Mouse (Mus musculus): Measurements from ENCODE around the gene Gbx1. TPM values are rescaled to one million over a fixed set of nuclear protein-coding genes. Genes with fewer than 3 reads are reported as not detected.

The Gbx1 gene
- polyA plus RNA-seq, 1 experiment from 2014 or later: 0.02 TPM

DNA sequence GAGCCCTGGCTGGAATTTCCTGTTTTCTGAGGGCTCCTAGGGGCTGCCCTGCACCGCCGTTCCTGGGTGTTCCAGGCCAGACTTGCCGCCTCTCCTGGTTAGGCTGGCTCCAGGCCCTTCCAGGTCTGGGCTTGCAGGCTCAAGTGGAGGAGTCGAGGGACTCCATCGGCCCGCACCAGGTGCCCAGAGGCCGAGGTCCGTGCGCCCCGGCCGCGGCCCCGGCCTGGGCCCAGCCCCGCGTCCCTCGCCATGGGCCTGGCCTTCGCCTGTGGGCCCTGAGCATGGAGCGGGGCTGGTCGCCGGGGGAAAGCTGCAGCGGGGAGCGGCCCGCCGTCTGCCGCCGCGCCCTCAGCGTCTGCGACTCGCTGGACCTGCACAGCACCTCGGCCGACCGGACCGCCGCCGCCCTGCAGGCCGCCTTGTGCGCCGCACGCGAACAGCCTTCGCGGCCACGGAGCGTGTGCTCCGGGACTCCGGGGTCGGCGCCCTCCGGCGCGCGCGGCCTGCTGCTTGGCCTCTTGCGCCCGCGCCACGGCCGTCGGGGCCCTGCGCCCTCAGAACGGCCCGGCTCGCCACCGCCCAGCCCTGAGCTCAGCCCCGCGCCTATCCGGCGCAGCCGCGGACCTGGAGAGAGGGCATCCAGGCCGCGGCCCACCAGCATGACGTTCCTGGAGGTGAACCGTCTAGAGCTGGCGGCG lies 52.8 kb downstream of the Gbx1 start:
- H3K9ac ChIP-seq (ENCODE audit: low read length): peak overlapping the region; percentile 72
- peak overlapping the region; percentile 53 for H3K4me3 ChIP-seq (ENCODE audit: low read depth, low read length)
- peaks cover 22% of the 10 kb centered on the region for H3K36me3 ChIP-seq (ENCODE audit: control insufficient read depth, insufficient read depth, low read length)
- no peaks in the 10 kb centered on the region for H3K27me3 ChIP-seq (ENCODE audit: control insufficient read depth, insufficient read depth, low read length)
- H3K4me2 ChIP-seq (replicated peaks; ENCODE audit: low read depth): peak overlapping the region; percentile 70
- no peaks in the 10 kb centered on the region for H3K9me3 ChIP-seq (ENCODE audit: control insufficient read depth, low read length)
- ATAC-seq (ENCODE audit: low FRiP score, low TSS enrichment) (peak; percentile 31), DNase-seq (ENCODE audit: low spot score) (peak; percentile 69)
- TF ChIP-seq EP300 (optimal IDR thresholded peaks at IDR 0.05) (no peak), CTCF (IDR thresholded peaks at IDR 0.05; ENCODE audit: low read depth) (no peak)
- H3K4me1 ChIP-seq (replicated peaks; ENCODE audit: control insufficient read depth, insufficient read depth): 0 out of 2 replicates have a peak, but pooled peaks cover 3% of the 10 kb centered on the region
- H3K27ac ChIP-seq (replicated peaks): peak overlapping the region; percentile 86
- WGBS: 19% methylated on average over 70 of the region's 77 CpGs

DNA sequence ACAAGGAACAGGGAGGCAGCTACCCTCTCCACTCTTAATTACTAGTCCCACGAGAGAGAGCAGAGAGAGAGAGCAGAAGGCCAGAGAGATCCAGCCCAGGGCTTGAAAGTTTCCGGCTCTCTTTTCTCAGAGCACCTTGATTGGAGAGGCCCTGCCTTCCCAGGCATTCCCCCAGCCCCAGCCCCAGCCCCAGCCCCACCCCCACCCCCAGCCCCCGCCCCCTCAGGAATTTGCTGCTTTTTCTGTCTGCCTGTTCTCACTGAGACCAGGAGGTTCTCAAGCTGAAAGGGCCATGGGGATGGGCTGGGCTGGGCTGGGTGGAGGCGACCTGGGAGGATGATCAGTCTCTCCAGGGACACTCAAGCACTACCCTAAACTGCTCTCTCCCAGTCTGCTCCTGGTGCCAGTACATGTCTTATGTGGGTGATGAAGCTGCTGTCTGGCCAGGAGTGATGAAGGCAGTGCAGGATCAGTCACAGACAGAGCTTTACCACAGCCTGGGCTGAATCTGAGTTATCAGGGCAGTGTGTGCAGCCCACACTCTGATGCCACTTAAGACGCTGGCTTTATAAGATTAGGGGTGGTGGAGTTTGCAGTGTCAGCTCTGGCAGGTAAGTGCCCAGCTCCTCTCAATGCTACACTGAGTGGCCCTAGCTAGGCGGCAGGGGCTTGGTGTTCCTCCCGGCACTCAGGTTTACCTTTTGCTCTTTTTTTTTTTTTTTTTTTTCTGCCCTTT lies 54.0 kb downstream of the Gbx1 start:
- DNase-seq (ENCODE audit: low spot score): no peak
- peak overlapping the region; percentile 58 for H3K27ac ChIP-seq (replicated peaks)
- H3K36me3 ChIP-seq (ENCODE audit: control insufficient read depth, insufficient read depth, low read length): peaks cover 12% of the 10 kb centered on the region
- H3K9ac ChIP-seq (ENCODE audit: low read length): no peak overlapping the region
- WGBS: 49% methylated on average over 6 of the region's 7 CpGs
- no peaks in the 10 kb centered on the region for H3K9me3 ChIP-seq (ENCODE audit: control insufficient read depth, low read length)
- 0 out of 2 replicates have a peak, but pooled peaks cover 3% of the 10 kb centered on the region for H3K4me1 ChIP-seq (replicated peaks; ENCODE audit: control insufficient read depth, insufficient read depth)
- ATAC-seq (ENCODE audit: low FRiP score, low TSS enrichment): no peak
- no peaks in the 10 kb centered on the region for H3K27me3 ChIP-seq (ENCODE audit: control insufficient read depth, insufficient read depth, low read length)
- H3K4me2 ChIP-seq (replicated peaks; ENCODE audit: low read depth): no peak overlapping the region; the same call in 1 of the 2 replicates
- no peak for TF ChIP-seq CTCF (IDR thresholded peaks at IDR 0.05; ENCODE audit: low read depth)
- TF ChIP-seq EP300 (optimal IDR thresholded peaks at IDR 0.05): no peak
- no peak overlapping the region for H3K4me3 ChIP-seq (ENCODE audit: low read depth, low read length)

GRCm38 (mm10) chr5:24470600-24470999 lies 56.4 kb downstream of the Gbx1 start:
- H3K9ac ChIP-seq (ENCODE audit: low read length): no peak overlapping the region
- H3K4me1 ChIP-seq (replicated peaks; ENCODE audit: control insufficient read depth, insufficient read depth): 0 out of 2 replicates have a peak, but pooled peaks cover 3% of the 10 kb centered on the region
- H3K36me3 ChIP-seq (ENCODE audit: control insufficient read depth, insufficient read depth, low read length): no peaks in the 10 kb centered on the region
- 9% methylated on average over 5 of the region's 5 CpGs for WGBS
- no peaks in the 10 kb centered on the region for H3K9me3 ChIP-seq (ENCODE audit: control insufficient read depth, low read length)
- DNase-seq (ENCODE audit: low spot score) (peak; percentile 86), ATAC-seq (ENCODE audit: low FRiP score, low TSS enrichment) (peak; percentile 48; the same call in 1 of the 2 replicates)
- no peaks in the 10 kb centered on the region for H3K27me3 ChIP-seq (ENCODE audit: control insufficient read depth, insufficient read depth, low read length)
- H3K27ac ChIP-seq (replicated peaks): no peak overlapping the region
- H3K4me3 ChIP-seq (ENCODE audit: low read depth, low read length): no peak overlapping the region
- H3K4me2 ChIP-seq (replicated peaks; ENCODE audit: low read depth): no peak overlapping the region
- TF ChIP-seq EP300 (optimal IDR thresholded peaks at IDR 0.05): no peak
- TF ChIP-seq CTCF (IDR thresholded peaks at IDR 0.05; ENCODE audit: low read depth): peak; percentile 99

DNA sequence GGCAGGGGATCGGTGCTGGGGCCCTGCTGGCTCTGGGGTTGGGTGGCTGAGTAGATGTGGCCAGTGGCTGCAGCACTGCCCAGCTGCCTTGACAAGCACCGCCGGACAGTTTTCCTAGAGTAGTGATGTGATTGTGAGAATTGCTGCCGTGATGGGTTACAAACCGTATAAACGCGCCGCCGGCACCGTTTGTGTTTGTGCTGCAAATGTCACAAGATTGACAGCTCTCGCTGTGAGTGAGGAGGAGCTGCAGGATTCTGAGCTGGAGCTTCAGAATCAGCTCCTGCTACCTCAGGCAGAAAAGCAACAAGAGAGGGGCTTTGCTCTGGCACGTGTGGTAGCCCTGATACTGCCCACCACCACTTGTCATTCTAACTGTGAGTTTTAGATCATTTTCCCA lies 60.2 kb downstream of the Gbx1 start:
- Histone ChIP-seq H3K27me3 (ENCODE audit: control insufficient read depth, insufficient read depth, low read length) (no peaks in the 10 kb centered on the region), H3K4me2 (replicated peaks; ENCODE audit: low read depth) (no peak overlapping the region), H3K4me3 (ENCODE audit: low read depth, low read length) (no peak overlapping the region), H3K9me3 (ENCODE audit: control insufficient read depth, low read length) (no peaks in the 10 kb centered on the region), H3K9ac (ENCODE audit: low read length) (no peak overlapping the region), H3K27ac (replicated peaks) (no peak overlapping the region), H3K4me1 (replicated peaks; ENCODE audit: control insufficient read depth, insufficient read depth) (no peaks in the 10 kb centered on the region), H3K36me3 (ENCODE audit: control insufficient read depth, insufficient read depth, low read length) (no peaks in the 10 kb centered on the region)
- TF ChIP-seq EP300 (optimal IDR thresholded peaks at IDR 0.05) (no peak), CTCF (IDR thresholded peaks at IDR 0.05; ENCODE audit: low read depth) (no peak)
- DNase-seq (ENCODE audit: low spot score) (no peak), ATAC-seq (ENCODE audit: low FRiP score, low TSS enrichment) (no peak)
- 63% methylated on average over 12 of the region's 12 CpGs for WGBS

DNA sequence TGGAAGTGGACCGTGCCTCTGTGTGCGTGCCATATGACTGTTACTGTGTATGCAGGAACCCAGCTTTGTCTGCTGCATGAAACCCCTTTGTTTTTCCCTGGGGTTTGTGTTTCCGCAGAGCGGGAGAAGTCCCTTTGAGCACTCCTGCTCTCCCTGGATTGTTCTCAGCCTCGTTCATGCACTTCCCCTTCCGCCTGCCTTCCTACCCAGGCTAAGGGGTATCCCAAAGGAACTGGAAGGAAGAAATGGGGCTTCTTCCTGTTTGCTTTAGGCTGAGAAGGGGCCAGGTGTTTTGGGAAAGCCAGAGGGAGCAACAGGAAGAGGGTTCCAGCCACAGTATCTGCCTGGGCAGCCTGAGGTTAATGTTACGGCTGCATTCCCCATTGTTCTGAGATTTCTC lies 71.4 kb downstream of the Gbx1 start:
- no peak overlapping the region for H3K4me3 ChIP-seq (ENCODE audit: low read depth, low read length)
- WGBS: 58% methylated on average over 7 of the region's 7 CpGs
- no peaks in the 10 kb centered on the region for H3K27me3 ChIP-seq (ENCODE audit: control insufficient read depth, insufficient read depth, low read length)
- H3K36me3 ChIP-seq (ENCODE audit: control insufficient read depth, insufficient read depth, low read length): no peaks in the 10 kb centered on the region
- no peak overlapping the region for H3K4me2 ChIP-seq (replicated peaks; ENCODE audit: low read depth)
- ATAC-seq (ENCODE audit: low FRiP score, low TSS enrichment) (no peak), DNase-seq (ENCODE audit: low spot score) (no peak)
- H3K9me3 ChIP-seq (ENCODE audit: control insufficient read depth, low read length): no peaks in the 10 kb centered on the region
- no peak overlapping the region for H3K27ac ChIP-seq (replicated peaks)
- TF ChIP-seq CTCF (IDR thresholded peaks at IDR 0.05; ENCODE audit: low read depth) (no peak), EP300 (optimal IDR thresholded peaks at IDR 0.05) (no peak)
- no peak overlapping the region for H3K9ac ChIP-seq (ENCODE audit: low read length)
- H3K4me1 ChIP-seq (replicated peaks; ENCODE audit: control insufficient read depth, insufficient read depth): no peaks in the 10 kb centered on the region; the same call in 1 of the 2 replicates

DNA sequence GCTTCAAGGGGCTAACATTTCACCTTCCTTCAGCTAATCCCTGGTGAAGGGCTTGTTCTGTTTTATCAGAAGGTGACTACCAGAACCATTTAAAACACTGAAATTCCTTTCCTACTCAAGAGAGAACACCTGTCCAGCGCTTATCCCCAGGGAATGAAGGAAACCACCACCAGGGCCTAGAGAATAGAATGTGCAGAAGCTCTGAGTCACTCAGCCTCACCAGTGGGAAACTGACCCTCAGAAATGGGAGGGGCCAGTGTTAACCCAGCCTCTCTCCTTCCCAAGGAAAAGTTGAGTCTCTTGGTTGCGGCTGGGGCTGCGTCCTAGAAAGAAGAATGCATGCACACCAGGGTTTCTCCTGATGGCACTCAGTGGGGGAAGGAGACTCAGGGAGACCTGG lies 71.9 kb downstream of the Gbx1 start:
- no peak for DNase-seq (ENCODE audit: low spot score)
- no peaks in the 10 kb centered on the region for H3K27me3 ChIP-seq (ENCODE audit: control insufficient read depth, insufficient read depth, low read length)
- no peaks in the 10 kb centered on the region; the same call in 1 of the 2 replicates for H3K4me1 ChIP-seq (replicated peaks; ENCODE audit: control insufficient read depth, insufficient read depth)
- H3K9me3 ChIP-seq (ENCODE audit: control insufficient read depth, low read length): no peaks in the 10 kb centered on the region
- no peak for TF ChIP-seq EP300 (optimal IDR thresholded peaks at IDR 0.05)
- TF ChIP-seq CTCF (IDR thresholded peaks at IDR 0.05; ENCODE audit: low read depth): no peak
- H3K9ac ChIP-seq (ENCODE audit: low read length): no peak overlapping the region
- H3K4me2 ChIP-seq (replicated peaks; ENCODE audit: low read depth): no peak overlapping the region
- 0 out of 2 replicates have a peak overlapping the region, but pooled peaks have one; percentile 45 for H3K27ac ChIP-seq (replicated peaks)
- ATAC-seq (ENCODE audit: low FRiP score, low TSS enrichment): no peak
- H3K4me3 ChIP-seq (ENCODE audit: low read depth, low read length): no peak overlapping the region
- no peaks in the 10 kb centered on the region for H3K36me3 ChIP-seq (ENCODE audit: control insufficient read depth, insufficient read depth, low read length)
- 35% methylated on average over 3 of the region's 3 CpGs for WGBS

Data from stomach, postnatal 0 days (tissue).